Mouse (Mus musculus) midbrain, embryonic 12.5 days (tissue): ENCODE data around the gene Kif17. TPM values are rescaled to one million over a fixed set of nuclear protein-coding genes. Genes with fewer than 3 reads are reported as not detected.
"Not testable (repeated sequence)": the region's sequence is repeated elsewhere in the genome, so short reads cannot be mapped to it uniquely, and the experiment has no call there.

Experiments
- ATAC-seq: fragments of 200-750 bp; cut with Nextera tagmentation; 2 replicates; pipeline ENCODE4 v1.8.0; 2017; ENCODE audit warnings: low read depth, moderate TSS enrichment, moderate library complexity; ENCODE audit not compliant: low FRiP score
- H3K27ac ChIP-seq: fragments of 300-500 bp; sonication (generic); replicated peaks from 2 replicates; pipeline ENCODE4 v1.5.1; 2016; ENCODE audit warnings: mild to moderate bottlenecking
- H3K27me3 ChIP-seq: fragments of 300-500 bp; sonication (generic); 2 replicates; pipeline ENCODE4 v1.6.1; 2016; ENCODE audit warnings: mild to moderate bottlenecking
- H3K36me3 ChIP-seq: fragments of 300-500 bp; sonication (generic); 2 replicates; pipeline ENCODE4 v1.6.1; 2016
- H3K4me1 ChIP-seq: fragments of 300-500 bp; sonication (generic); 2 replicates; pipeline ENCODE4 v1.6.1; 2016
- H3K4me2 ChIP-seq: fragments of 300-500 bp; sonication (generic); replicated peaks from 2 replicates; pipeline ENCODE4 v1.6.1; 2016; ENCODE audit warnings: mild to moderate bottlenecking, moderate library complexity
- H3K4me3 ChIP-seq: fragments of 300-500 bp; sonication (generic); 2 replicates; pipeline ENCODE4 v1.5.1; 2016; ENCODE audit warnings: mild to moderate bottlenecking
- H3K9ac ChIP-seq: fragments of 300-500 bp; sonication (generic); replicated peaks from 2 replicates; pipeline ENCODE4 v1.6.1; 2016; ENCODE audit warnings: mild to moderate bottlenecking, moderate library complexity
- H3K9me3 ChIP-seq: fragments of 300-500 bp; sonication (generic); 2 replicates; pipeline ENCODE4 v1.6.1; 2016; ENCODE audit warnings: mild to moderate bottlenecking
- WGBS: fragments of 180-500 bp; shearing (Covaris S2); methylation state at CpG from one replicate; pipeline ENCODE4 v1.1.7; 2016; 5-methylcytosine and 5-hydroxymethylcytosine counted together
- polyA plus RNA-seq: library from polyadenylated mRNA; unstranded; fragments of >200 nt; fragmentation: Nextera tagmentation; extraction: Ambion mirVana; gene quantifications from 2 replicates; pipeline ENCODE4 v1.2.1, GENCODE M21; 2016

Kif17 gene
- polyA plus RNA-seq, 1 experiment from 2014 or later: 1.2 TPM

GRCm38 (mm10) chr4:138320711-138321110, 70.5 kb downstream of the Kif17 start:
- Histone ChIP-seq H3K4me1 (peaks cover 18% of the 10 kb centered on the region), H3K9ac (no peak overlapping the region), H3K36me3 (peaks cover 22% of the 10 kb centered on the region), H3K9me3 (no peaks in the 10 kb centered on the region), H3K27me3 (no peaks in the 10 kb centered on the region), H3K4me3 (no peak overlapping the region), H3K4me2 (no peak overlapping the region), H3K27ac (no peak overlapping the region)
- WGBS: 85% methylated on average over 11 of the region's 11 CpGs
- no peak for ATAC-seq

- Histone ChIP-seq H3K9ac (no peak overlapping the region), H3K4me2 (no peak overlapping the region), H3K9me3 (no peaks in the 10 kb centered on the region), H3K27ac (no peak overlapping the region), H3K4me3 (no peak overlapping the region), H3K36me3 (peaks cover 16% of the 10 kb centered on the region), H3K4me1 (peaks cover 18% of the 10 kb centered on the region), H3K27me3 (no peaks in the 10 kb centered on the region)
- no peak for ATAC-seq
- 80% methylated on average over 7 of the region's 7 CpGs for WGBS
Measured at GRCm38 (mm10) chr4:138321488-138321887, 71.3 kb downstream of the Kif17 start.

- no peak overlapping the region for H3K27ac ChIP-seq
- no peak overlapping the region for H3K9ac ChIP-seq
- no peaks in the 10 kb centered on the region for H3K9me3 ChIP-seq
- H3K36me3 ChIP-seq: peaks cover 8% of the 10 kb centered on the region; the same call in 1 of the 2 replicates
- no peak overlapping the region for H3K4me3 ChIP-seq
- H3K4me2 ChIP-seq: no peak overlapping the region; the same call in 1 of the 2 replicates
- ATAC-seq: no peak
- 19% methylated on average over 4 of the region's 4 CpGs for WGBS
- H3K4me1 ChIP-seq: peaks cover 18% of the 10 kb centered on the region
- H3K27me3 ChIP-seq: no peaks in the 10 kb centered on the region
Measured at GRCm38 (mm10) chr4:138322692-138323091, 72.5 kb downstream of the Kif17 start.

GRCm38 (mm10) chr4:138323753-138324152, 73.5 kb downstream of the Kif17 start:
- Histone ChIP-seq H3K4me2 (0 out of 2 replicates have a peak overlapping the region, but pooled peaks have one; percentile 11), H3K27ac (0 out of 2 replicates have a peak overlapping the region, but pooled peaks have one; percentile 7), H3K36me3 (peaks cover 8% of the 10 kb centered on the region; the same call in 1 of the 2 replicates), H3K9me3 (no peaks in the 10 kb centered on the region), H3K4me1 (peaks cover 21% of the 10 kb centered on the region), H3K27me3 (no peaks in the 10 kb centered on the region), H3K9ac (0 out of 2 replicates have a peak overlapping the region, but pooled peaks have one; percentile 15), H3K4me3 (no peak overlapping the region)
- no peak for ATAC-seq
- 70% methylated on average over 4 of the region's 4 CpGs for WGBS

GRCm38 (mm10) chr4:138324451-138324850, 74.2 kb downstream of the Kif17 start:
- no peaks in the 10 kb centered on the region for H3K9me3 ChIP-seq
- peaks cover 21% of the 10 kb centered on the region for H3K4me1 ChIP-seq
- WGBS: 91% methylated on average over 3 of the region's 3 CpGs
- H3K4me3 ChIP-seq: no peak overlapping the region
- no peak overlapping the region for H3K27ac ChIP-seq
- H3K9ac ChIP-seq: no peak overlapping the region
- no peak overlapping the region for H3K4me2 ChIP-seq
- no peaks in the 10 kb centered on the region for H3K27me3 ChIP-seq
- ATAC-seq: no peak
- H3K36me3 ChIP-seq: peaks cover 8% of the 10 kb centered on the region; the same call in 1 of the 2 replicates

- Histone ChIP-seq H3K9me3 (no peaks in the 10 kb centered on the region), H3K27me3 (0 out of 2 replicates have a peak, but pooled peaks cover 2% of the 10 kb centered on the region), H3K4me3 (peak overlapping the region; percentile 90), H3K9ac (peak overlapping the region; percentile 76), H3K27ac (peak overlapping the region; percentile 96), H3K4me2 (peak overlapping the region; percentile 61), H3K36me3 (0 out of 2 replicates have a peak, but pooled peaks cover under 1% of the 10 kb centered on the region), H3K4me1 (peaks cover 21% of the 10 kb centered on the region)
- WGBS: under 1% methylated on average over 33 of the region's 45 CpGs
- peak; percentile 89 for ATAC-seq
Measured at GRCm38 (mm10) chr4:138325466-138326076, 75.3 kb downstream of the Kif17 start.

GRCm38 (mm10) chr4:138326077-138326695, 76.0 kb downstream of the Kif17 start, which contains the start of gene Pink1:
Gene Pink1 (minus strand): TSS chr4:138326307.
- 3% methylated on average over 40 of the region's 41 CpGs for WGBS
- Histone ChIP-seq H3K9me3 (no peaks in the 10 kb centered on the region), H3K36me3 (no peaks in the 10 kb centered on the region), H3K4me2 (peak within 1 kb of the TSS; percentile 61), H3K27me3 (peaks cover 8% of the 10 kb centered on the region; the same call in 1 of the 2 replicates), H3K27ac (peak within 1 kb of the TSS; percentile 96), H3K4me3 (peak within 1 kb of the TSS; percentile 90), H3K9ac (peak within 1 kb of the TSS; percentile 76), H3K4me1 (peaks cover 21% of the 10 kb centered on the region)
- peak; percentile 71 for ATAC-seq

GRCm38 (mm10) chr4:138327155-138327554, 76.9 kb downstream of the Kif17 start:
- H3K9me3 ChIP-seq, H3K4me3 ChIP-seq, H3K4me2 ChIP-seq, H3K36me3 ChIP-seq, H3K27ac ChIP-seq, ATAC-seq, H3K9ac ChIP-seq: not testable (repeated sequence)
- Histone ChIP-seq H3K27me3 (peaks cover 16% of the 10 kb centered on the region; the same call in 1 of the 2 replicates), H3K4me1 (peaks cover 21% of the 10 kb centered on the region)
- 38% methylated on average over 8 of the region's 12 CpGs for WGBS

GRCm38 (mm10) chr4:138327891-138328470, 77.7 kb downstream of the Kif17 start:
- H3K4me2 ChIP-seq: peak overlapping the region; percentile 44
- peaks cover 15% of the 10 kb centered on the region for H3K4me1 ChIP-seq
- H3K36me3 ChIP-seq: no peaks in the 10 kb centered on the region
- peak overlapping the region; percentile 11; the same call in 1 of the 2 replicates for H3K27ac ChIP-seq
- H3K4me3 ChIP-seq: peak overlapping the region; percentile 32
- ATAC-seq: no peak
- peaks cover 16% of the 10 kb centered on the region; the same call in 1 of the 2 replicates for H3K27me3 ChIP-seq
- 74% methylated on average over 7 of the region's 7 CpGs for WGBS
- H3K9me3 ChIP-seq: no peaks in the 10 kb centered on the region
- H3K9ac ChIP-seq: no peak overlapping the region

- peaks cover 16% of the 10 kb centered on the region; the same call in 1 of the 2 replicates for H3K27me3 ChIP-seq
- no peaks in the 10 kb centered on the region for H3K9me3 ChIP-seq
- H3K4me2 ChIP-seq: peak overlapping the region; percentile 14; the same call in 1 of the 2 replicates
- no peak for ATAC-seq
- H3K4me1 ChIP-seq: 0 out of 2 replicates have a peak, but pooled peaks cover 3% of the 10 kb centered on the region
- 14% methylated on average over 15 of the region's 15 CpGs for WGBS
- no peak overlapping the region for H3K4me3 ChIP-seq
- H3K36me3 ChIP-seq: no peaks in the 10 kb centered on the region
- H3K27ac ChIP-seq: no peak overlapping the region
- no peak overlapping the region for H3K9ac ChIP-seq
Measured at GRCm38 (mm10) chr4:138330264-138330671, 80.0 kb downstream of the Kif17 start.

- Histone ChIP-seq H3K27ac (no peak overlapping the region), H3K9ac (no peak overlapping the region), H3K4me2 (no peak overlapping the region), H3K4me3 (no peak overlapping the region), H3K4me1 (0 out of 2 replicates have a peak, but pooled peaks cover 3% of the 10 kb centered on the region), H3K9me3 (no peaks in the 10 kb centered on the region), H3K27me3 (peaks cover 16% of the 10 kb centered on the region; the same call in 1 of the 2 replicates), H3K36me3 (no peaks in the 10 kb centered on the region)
- ATAC-seq: no peak
- WGBS: 82% methylated on average over 9 of the region's 9 CpGs
Measured at GRCm38 (mm10) chr4:138331647-138332046, 81.4 kb downstream of the Kif17 start.
